Mouse (Mus musculus): ENCODE measurements around the gene Gm13285.
"Not testable (repeated sequence)": the region's sequence is repeated elsewhere in the genome, so short reads cannot be mapped to it uniquely, and the experiment has no call there.

Gene Gm13285

DNA sequence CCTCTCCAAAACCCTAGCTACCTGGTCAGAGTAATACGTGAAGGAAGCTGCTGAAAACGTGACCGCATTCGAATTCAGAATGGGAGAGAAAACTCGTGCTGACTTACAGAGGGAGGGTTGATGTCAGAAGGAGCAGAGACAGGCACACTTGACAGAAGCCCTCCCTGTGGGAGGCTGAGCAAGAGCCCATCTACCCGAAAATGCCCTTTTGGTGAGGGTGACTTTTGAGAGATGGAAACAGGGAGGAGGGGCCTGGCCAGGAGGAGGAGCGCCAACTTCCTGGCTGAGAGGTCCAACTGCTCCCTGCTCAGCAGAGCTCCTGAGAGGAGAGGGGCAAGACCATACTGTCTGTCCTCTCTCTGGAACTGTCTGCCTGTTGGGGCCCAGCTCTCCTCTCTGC is at the start of gene Gm13285:
Gene Gm13285 (plus strand): TSS at position 301 of the 400 bp plus-strand sequence.
- not testable (repeated sequence) for DNase-seq

DNA sequence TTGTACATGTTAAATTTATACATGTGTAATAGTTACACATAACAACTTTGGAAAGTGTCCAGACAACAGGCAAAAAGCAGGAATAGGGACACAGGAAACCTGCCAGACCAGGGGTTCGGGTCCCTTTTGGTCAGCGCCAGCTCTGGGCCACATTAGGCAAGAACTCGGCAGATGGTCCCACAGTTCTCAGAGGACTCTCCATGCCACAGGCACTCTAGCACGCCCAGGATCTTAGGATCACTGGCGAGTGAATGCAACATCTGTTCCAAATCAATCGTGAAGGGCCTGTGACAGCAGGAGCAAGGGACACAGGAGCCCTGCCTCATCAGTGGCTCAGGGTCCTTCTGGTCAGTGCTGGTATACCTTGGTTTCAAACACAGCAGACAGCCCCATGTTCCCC is 49.5 kb upstream of the Gm13285 start:
- no peak for DNase-seq

DNA sequence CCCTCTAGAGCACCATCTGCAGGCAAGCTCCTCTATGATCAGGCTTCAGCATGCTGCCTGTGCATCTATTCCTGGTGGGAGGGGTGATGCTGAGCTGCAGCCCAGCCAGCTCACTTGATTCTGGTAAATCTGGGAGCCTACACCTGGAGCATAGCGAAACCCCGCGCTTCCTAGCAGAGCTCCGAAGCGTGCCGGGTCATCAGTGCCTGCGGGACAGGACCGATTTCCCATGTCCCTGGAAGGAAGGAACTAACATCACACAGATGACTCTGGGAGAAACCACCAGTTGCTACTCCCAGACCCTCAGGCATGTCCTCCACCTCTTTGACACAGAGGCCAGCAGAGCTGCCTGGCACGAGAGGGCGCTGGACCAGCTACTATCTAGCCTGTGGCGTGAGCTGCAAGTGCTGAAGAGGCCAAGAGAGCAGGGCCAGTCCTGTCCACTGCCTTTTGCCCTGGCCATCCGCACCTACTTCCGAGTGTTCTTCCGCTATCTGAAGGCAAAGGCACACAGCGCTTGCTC is 44.6 kb upstream of the Gm13285 start, which contains the start of gene Gm13271:
Gene Gm13271 (plus strand): TSS at position 51 of the 523 bp plus-strand sequence.
- DNase-seq: peak; percentile 76 to 78

DNA sequence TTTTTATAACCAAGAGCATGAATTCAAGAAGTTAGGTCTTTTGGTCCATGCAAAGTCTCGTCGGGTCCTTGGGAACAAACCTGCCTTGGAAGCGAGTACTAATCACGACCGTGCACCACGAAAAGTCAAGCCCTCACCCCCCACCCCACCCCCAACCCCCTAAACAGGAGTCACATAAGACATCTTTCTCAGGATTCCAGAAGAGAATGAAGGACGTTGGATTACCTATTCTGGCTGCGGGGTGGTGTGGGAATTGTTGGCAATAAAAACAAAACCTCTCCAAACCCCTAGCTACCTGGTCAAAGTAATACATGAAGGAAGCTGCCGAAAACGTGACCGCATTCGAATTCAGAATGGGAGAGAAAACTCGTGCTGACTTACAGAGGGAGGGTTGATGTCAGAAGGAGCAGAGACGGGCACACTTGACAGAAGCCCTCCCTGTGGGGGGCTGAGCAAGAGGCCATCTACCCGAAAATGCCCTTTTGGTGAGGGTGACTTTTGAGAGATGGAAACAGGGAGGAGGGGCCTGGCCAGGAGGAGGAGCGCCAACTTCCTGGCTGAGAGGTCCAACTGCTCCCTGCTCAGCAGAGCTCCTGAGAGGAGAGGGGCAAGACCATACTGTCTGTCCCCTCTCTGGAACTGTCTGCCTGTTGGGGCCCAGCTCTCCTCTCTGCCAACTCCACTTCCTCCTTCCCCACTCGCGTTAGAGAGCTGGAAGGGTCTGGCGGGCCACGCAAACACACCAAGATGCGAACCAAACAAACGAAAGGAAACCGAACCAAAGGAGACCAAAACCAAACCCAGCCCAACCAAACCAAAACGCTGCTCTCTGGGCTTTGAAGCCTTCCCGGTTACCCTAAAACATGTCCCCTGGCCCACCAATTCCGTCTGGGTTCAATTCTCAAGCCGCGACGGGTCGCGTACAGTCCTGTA is 42.6 kb upstream of the Gm13285 start:
- not testable (repeated sequence) for DNase-seq

DNA sequence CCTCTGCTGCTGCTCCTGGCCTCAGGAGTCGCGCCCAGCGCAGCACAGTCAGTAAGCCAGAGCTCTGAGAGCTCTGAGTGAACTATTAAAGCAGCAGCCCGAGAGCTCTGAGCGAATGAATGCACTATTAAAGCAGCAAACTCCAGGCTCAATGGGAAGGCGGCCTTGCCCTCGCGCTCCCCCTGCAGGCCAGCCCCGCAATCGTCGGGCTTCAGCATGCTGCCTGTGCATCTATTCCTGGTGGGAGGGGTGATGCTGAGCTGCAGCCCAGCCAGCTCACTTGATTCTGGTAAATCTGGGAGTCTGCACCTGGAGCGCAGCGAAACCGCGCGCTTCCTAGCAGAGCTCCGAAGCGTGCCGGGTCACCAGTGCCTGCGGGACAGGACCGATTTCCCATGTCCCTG is 41.8 kb upstream of the Gm13285 start:
- peak; percentile 91 to 93 for DNase-seq

DNA sequence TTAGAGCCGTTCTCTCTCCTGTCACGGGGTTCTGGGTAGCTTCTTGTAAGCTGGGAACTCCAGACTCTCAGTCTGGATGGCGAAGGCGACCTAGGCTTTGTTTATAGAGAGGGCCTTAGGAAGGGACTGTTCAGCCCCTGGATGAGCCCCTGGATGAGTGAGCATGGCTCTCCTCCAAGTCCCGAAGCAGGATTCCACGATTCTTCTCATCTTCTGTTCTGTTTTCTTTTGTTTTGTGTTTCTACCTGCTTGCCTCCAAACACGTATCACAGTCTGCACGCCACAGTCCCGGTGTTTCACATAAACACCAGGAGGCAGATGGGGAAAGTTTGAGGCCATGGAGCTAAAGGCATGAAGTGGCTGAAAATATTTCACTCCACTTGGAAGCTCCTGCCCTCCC is 40.7 kb upstream of the Gm13285 start:
- DNase-seq: peak; percentile 22 to 27

DNA sequence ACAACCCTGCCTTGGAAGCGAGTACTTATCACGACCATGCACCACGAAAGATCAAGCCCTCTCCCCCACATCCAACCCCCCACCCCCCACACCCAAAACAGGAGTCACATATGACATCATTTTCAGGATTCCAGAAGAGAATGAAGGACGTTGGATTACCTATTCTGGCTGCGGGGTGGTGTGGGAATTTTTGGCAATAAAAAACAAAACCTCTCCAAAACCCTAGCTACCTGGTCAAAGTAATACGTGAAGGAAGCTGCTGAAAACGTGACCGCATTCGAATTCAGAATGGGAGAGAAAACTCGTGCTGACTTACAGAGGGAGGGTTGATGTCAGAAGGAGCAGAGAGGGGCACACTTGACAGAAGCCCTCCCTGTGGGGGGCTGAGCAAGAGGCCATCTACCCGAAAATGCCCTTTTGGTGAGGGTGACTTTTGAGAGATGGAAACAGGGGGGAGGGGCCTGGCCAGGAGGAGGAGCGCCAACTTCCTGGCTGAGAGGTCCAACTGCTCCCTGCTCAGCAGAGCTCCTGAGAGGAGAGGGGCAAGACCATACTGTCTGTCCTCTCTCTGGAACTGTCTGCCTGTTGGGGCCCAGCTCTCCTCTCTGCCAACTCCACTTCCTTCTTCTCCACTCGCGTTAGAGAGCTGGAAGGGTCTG is 39.7 kb upstream of the Gm13285 start, which contains the start of gene Gm13283:
Gene Gm13283 (plus strand): TSS at position 510 of the 659 bp plus-strand sequence.
- DNase-seq: peak; percentile 48 to 52

DNA sequence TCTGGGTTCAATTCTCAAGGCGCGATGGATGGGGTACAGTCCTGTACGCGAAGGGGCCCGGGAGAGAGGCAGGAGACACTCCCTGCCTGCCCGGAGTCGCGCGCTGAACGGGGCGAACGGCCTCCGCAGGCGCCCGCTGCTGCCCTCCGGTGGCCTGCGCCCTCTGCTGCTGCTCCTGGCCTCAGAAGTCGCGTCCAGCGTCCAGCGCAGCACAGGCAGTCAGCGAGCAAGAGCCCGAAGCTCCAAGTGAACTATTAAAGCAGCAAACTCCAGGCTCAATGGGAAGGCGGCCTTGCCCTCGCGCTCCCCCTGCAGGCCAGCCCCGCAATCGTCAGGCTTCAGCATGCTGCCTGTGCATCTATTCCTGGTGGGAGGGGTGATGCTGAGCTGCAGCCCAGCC is 39.0 kb upstream of the Gm13285 start:
- peak; percentile 53 to 54 for DNase-seq

DNA sequence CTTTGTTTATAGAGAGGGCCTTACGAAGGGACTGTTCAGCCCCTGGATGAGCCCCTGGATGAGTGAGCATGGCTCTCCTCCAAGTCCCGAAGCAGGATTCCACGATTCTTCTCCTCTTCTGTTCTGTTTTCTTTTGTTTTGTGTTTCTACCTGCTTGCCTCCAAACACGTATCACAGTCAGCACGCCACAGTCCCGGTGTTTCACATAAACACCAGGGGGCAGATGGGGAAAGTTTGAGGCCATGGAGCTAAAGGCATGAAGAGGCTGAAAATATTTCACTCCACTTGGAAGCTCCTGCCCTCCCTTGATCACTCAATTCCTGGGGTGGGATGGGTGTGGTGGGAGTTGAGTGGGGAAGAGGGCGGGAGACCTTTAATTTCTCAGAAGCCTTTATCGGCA is 37.7 kb upstream of the Gm13285 start:
- peak; percentile 79 for DNase-seq

DNA sequence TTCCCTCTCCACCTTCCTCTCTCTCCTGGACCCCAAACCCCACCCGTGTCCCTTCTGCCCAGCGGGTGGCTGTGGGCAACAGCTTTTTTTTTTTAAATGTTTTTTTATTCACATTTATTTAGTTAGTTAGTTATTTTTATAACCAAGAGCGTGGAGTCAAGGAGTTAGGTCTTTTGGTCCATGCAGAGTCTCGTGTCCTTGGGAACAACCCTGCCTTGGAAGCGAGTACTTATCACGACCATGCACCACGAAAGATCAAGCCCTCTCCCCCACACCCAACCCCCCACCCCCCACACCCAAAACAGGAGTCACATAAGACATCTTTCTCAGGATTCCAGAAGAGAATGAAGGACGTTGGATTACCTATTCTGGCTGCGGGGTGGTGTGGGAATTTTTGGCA is 37.1 kb upstream of the Gm13285 start:
- peak in 1 of 2 experiments; percentile 17 for DNase-seq

DNA sequence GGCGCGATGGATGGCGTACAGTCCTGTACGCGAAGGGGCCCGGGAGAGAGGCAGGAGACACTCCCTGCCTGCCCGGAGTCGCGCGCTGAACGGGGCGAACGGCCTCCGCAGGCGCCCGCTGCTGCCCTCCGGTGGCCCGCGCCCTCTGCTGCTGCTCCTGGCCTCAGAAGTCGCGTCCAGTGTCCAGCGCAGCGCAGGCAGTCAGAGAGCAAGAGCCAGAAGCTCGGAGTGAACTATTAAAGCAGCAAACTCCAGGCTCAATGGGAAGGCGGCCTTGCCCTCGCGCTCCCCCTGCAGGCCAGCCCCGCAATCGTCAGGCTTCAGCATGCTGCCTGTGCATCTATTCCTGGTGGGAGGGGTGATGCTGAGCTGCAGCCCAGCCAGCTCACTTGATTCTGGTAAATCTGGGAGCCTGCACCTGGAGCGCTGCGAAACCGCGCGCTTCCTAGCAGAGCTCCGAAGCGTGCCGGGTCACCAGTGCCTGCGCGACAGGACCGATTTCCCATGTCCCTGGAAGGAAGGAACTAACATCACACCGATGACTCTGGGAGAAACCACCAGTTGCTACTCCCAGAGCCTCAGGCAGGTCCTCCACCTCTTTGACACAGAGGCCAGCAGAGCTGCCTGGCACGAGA is 36.0 kb upstream of the Gm13285 start:
- peak; percentile 27 to 37 for DNase-seq

DNA sequence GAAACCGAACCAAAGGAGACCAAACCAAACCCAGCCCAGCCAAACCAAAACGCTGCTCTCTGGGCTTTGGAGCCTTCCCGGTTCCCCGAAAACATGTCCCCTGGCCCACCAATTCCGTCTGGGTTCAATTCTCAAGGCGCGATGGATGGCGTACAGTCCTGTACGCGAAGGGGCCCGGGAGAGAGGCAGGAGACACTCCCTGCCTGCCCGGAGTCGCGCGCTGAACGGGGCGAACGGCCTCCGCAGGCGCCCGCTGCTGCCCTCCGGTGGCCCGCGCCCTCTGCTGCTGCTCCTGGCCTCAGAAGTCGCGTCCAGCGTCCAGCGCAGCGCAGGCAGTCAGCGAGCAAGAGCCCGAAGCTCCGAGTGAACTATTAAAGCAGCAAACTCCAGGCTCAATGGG is 25.9 kb upstream of the Gm13285 start, which contains the start of gene Gm13290:
Gene Gm13290 (plus strand): TSS at position 301 of the 400 bp plus-strand sequence.
- DNase-seq: not testable (repeated sequence)

DNA sequence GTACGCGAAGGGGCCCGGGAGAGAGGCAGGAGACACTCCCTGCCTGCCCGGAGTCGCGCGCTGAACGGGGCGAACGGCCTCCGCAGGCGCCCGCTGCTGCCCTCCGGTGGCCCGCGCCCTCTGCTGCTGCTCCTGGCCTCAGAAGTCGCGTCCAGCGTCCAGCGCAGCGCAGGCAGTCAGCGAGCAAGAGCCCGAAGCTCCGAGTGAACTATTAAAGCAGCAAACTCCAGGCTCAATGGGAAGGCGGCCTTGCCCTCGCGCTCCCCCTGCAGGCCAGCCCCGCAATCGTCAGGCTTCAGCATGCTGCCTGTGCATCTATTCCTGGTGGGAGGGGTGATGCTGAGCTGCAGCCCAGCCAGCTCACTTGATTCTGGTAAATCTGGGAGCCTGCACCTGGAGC is 22.8 kb upstream of the Gm13285 start, which contains the start of gene Gm13289:
Gene Gm13289 (plus strand): TSS at position 301 of the 400 bp plus-strand sequence.
- not testable (repeated sequence) for DNase-seq

DNA sequence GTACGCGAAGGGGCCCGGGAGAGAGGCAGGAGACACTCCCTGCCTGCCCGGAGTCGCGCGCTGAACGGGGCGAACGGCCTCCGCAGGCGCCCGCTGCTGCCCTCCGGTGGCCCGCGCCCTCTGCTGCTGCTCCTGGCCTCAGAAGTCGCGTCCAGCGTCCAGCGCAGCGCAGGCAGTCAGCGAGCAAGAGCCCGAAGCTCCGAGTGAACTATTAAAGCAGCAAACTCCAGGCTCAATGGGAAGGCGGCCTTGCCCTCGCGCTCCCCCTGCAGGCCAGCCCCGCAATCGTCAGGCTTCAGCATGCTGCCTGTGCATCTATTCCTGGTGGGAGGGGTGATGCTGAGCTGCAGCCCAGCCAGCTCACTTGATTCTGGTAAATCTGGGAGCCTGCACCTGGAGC is 19.9 kb upstream of the Gm13285 start, which contains the start of gene Gm13272:
Gene Gm13272 (plus strand): TSS at position 301 of the 400 bp plus-strand sequence.
- DNase-seq: not testable (repeated sequence)

DNA sequence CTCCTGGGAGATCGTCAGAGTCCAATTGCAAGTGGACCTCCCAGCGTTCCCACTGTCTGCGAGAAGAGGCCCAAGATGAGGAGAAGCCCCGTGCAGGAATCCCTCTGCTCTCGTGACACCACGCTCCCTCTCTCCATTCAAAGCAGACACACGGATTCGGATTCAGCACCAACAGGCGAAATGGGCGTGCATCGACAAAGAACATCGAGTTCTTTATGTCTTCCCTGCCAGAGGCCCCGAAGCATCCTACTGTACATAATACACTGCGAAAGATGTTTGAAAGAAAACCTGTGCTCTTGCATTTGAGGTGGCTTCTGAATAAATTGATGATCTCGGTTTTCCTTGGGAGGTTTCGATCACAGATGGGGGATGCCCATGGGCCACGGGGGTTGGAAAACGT is 19.1 kb upstream of the Gm13285 start:
- DNase-seq: peak in 1 of 2 experiments; percentile 26

DNA sequence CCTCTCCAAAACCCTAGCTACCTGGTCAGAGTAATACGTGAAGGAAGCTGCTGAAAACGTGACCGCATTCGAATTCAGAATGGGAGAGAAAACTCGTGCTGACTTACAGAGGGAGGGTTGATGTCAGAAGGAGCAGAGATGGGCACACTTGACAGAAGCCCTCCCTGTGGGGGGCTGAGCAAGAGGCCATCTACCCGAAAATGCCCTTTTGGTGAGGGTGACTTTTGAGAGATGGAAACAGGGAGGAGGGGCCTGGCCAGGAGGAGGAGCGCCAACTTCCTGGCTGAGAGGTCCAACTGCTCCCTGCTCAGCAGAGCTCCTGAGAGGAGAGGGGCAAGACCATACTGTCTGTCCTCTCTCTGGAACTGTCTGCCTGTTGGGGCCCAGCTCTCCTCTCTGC is 17.6 kb upstream of the Gm13285 start, which contains the start of gene Ifnz:
Gene Ifnz (plus strand): TSS at position 301 of the 400 bp plus-strand sequence.
- DNase-seq: not testable (repeated sequence)

DNA sequence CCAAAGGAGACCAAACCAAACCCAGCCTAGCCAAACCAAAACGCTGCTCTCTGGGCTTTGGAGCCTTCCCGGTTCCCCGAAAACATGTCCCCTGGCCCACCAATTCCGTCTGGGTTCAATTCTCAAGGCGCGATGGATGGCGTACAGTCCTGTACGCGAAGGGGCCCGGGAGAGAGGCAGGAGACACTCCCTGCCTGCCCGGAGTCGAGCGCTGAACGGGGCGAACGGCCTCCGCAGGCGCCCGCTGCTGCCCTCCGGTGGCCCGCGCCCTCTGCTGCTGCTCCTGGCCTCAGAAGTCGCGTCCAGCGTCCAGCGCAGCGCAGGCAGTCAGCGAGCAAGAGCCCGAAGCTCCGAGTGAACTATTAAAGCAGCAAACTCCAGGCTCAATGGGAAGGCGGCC is 17.1 kb upstream of the Gm13285 start:
- peak; percentile 11 to 19 for DNase-seq

DNA sequence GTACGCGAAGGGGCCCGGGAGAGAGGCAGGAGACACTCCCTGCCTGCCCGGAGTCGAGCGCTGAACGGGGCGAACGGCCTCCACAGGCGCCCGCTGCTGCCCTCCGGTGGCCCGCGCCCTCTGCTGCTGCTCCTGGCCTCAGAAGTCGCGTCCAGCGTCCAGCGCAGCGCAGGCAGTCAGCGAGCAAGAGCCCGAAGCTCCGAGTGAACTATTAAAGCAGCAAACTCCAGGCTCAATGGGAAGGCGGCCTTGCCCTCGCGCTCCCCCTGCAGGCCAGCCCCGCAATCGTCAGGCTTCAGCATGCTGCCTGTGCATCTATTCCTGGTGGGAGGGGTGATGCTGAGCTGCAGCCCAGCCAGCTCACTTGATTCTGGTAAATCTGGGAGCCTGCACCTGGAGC is 14.1 kb upstream of the Gm13285 start, which contains the start of gene Gm13276:
Gene Gm13276 (plus strand): TSS at position 301 of the 400 bp plus-strand sequence.
- DNase-seq: not testable (repeated sequence)

DNA sequence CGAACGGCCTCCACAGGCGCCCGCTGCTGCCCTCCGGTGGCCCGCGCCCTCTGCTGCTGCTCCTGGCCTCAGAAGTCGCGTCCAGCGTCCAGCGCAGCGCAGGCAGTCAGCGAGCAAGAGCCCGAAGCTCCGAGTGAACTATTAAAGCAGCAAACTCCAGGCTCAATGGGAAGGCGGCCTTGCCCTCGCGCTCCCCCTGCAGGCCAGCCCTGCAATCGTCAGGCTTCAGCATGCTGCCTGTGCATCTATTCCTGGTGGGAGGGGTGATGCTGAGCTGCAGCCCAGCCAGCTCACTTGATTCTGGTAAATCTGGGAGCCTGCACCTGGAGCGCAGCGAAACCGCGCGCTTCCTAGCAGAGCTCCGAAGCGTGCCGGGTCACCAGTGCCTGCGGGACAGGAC is 11.1 kb upstream of the Gm13285 start, which contains the start of gene Gm13277:
Gene Gm13277 (plus strand): TSS at position 231 of the 400 bp plus-strand sequence.
- peak; percentile 77 to 78 for DNase-seq

DNA sequence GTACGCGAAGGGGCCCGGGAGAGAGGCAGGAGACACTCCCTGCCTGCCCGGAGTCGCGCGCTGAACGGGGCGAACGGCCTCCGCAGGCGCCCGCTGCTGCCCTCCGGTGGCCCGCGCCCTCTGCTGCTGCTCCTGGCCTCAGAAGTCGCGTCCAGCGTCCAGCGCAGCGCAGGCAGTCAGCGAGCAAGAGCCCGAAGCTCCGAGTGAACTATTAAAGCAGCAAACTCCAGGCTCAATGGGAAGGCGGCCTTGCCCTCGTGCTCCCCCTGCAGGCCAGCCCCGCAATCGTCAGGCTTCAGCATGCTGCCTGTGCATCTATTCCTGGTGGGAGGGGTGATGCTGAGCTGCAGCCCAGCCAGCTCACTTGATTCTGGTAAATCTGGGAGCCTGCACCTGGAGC is 8.2 kb upstream of the Gm13285 start, which contains the start of gene Gm13278:
Gene Gm13278 (plus strand): TSS at position 301 of the 400 bp plus-strand sequence.
- not testable (repeated sequence) for DNase-seq

DNA sequence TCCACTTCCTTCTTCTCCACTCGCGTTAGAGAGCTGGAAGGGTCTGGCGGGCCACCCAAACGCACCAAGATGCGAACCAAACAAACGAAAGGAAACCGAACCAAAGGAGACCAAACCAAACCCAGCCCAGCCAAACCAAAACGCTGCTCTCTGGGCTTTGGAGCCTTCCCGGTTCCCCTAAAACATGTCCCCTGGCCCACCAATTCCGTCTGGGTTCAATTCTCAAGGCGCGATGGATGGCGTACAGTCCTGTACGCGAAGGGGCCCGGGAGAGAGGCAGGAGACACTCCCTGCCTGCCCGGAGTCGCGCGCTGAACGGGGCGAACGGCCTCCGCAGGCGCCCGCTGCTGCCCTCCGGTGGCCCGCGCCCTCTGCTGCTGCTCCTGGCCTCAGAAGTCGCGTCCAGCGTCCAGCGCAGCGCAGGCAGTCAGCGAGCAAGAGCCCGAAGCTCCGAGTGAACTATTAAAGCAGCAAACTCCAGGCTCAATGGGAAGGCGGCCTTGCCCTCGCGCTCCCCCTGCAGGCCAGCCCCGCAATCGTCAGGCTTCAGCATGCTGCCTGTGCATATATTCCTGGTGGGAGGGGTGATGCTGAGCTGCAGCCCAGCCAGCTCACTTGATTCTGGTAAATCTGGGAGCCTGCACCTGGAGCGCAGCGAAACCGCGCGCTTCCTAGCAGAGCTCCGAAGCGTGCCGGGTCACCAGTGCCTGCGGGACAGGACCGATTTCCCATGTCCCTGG is 5.4 kb upstream of the Gm13285 start, which contains the start of gene Gm13275:
Gene Gm13275 (plus strand): TSS at position 552 of the 740 bp plus-strand sequence.
- DNase-seq: peak; percentile 78 to 85

Measured in B cell, adult 2 months (primary cell).